Mouse (Mus musculus) bone marrow macrophage, adult 2 months (primary cell): ENCODE measurements at regions not wholly inside any gene's neighbourhood (a gene's known extent, or its start where the extent isn't known, plus 50 kb on each side); places are given as distances from the start of the nearest gene placed in this dataset.
A peak's percentile ranks its signal among the peaks of the same experiment; 100 is the strongest.

Source experiments
- H3K27ac ChIP-seq: 2 replicates; pipeline ENCODE4 v1.5.1; 2012; ENCODE audit warnings: low read depth, low read length; ENCODE audit not compliant: insufficient read depth
- H3K4me1 ChIP-seq: 2 replicates; pipeline ENCODE4 v1.6.1; 2012; ENCODE audit warnings: low read length; ENCODE audit not compliant: control insufficient read depth, insufficient read depth
- H3K4me3 ChIP-seq: 2 replicates; pipeline ENCODE4 v1.5.1; 2012; ENCODE audit warnings: mild to moderate bottlenecking, low read length, moderate library complexity; ENCODE audit not compliant: insufficient read depth
- CTCF ChIP-seq: IDR thresholded peaks from 2 replicates; pipeline ENCODE4 v1.5.1; 2012; ENCODE audit warnings: low read depth, mild to moderate bottlenecking, low read length, moderate library complexity
- POLR2A ChIP-seq: IDR thresholded peaks from 2 replicates; pipeline ENCODE4 v1.6.1; 2012; ENCODE audit warnings: mild to moderate bottlenecking, low read depth, low read length, borderline replicate concordance

DNA sequence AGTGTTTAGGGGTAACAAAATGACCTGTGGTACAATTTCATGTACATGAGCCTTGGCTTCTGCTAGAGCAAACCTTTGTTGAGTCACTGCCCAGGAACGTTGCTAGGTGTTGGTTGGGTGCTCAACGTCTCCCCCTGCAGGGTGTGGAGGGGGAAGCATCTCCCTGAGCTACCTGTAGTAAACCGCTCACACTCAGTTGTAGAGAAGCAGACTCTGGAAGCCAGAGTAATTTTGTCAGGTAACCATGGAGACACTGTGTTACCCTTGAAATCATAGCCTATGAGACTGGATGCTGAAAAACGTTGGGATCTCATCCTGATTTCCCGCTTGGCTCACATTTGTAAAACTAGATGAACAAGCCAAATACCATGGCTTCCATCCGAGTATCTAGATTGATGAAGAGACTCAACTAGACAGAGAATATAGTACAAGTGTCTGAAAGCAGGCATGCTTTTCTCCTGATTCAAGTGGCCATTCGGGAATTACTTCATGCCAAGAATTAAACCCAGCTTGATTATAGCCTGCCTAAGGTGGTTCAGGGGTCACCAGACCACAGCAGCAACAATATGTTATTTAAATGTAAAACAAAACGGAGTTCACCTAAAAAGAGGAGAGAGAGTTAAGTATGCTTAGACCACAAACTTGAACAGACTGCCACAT lies 63.7 kb upstream of the Ctla4 start:
- TF ChIP-seq POLR2A (no peak), CTCF (peak; percentile 17; the same call in 1 of the 2 replicates)
- H3K4me3 ChIP-seq: no peak overlapping the region
- no peak overlapping the region for H3K27ac ChIP-seq

DNA sequence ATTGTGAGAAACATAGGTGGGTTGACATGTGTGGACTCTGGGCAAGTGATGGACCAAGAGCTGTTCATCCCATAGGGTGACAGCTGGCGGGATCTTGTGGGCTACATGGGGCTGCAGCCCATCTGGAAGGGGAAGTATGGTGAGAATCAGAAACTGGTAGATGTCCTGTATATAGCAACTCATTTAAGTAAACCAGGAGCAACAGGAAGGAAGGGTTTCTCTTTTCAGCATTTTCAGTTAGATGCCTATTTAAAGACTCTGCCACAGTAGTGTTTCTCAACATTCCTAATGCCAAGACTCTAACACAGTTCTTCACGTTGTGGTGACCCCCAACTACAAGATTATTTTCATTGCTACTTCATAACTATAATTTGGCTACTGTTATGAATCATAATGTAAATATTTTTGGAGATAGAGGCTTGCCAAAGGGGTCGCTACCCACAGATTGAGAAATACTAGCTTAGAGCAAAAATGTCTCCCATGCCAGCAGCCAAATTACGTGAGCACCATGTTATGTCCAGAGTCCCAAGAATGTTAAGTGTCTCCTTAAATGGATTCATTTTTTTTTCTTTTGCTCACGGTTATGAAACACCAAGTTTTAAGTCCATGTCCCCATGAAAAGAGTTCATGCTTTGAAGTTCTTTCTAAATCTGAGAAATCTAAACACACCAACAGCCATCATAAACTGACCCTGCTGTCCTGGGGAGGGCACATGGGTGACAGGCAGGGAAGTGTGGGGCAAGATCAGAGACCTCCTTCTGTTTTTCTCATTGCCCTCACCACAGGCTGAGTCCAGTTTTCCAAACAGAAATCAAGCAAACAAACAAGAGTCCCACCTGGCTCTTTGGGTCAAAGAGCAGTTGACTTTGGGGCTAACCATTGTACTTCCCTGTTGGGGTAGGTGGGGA lies 62.3 kb upstream of the Ctla4 start:
- no peak for TF ChIP-seq CTCF
- TF ChIP-seq POLR2A: no peak
- Histone ChIP-seq H3K4me1 (peaks cover 34% of the 10 kb centered on the region), H3K4me3 (no peak overlapping the region), H3K27ac (peak overlapping the region; percentile 51)

More for the DNA sequence above, 63.7 kb upstream of the Ctla4 start:
- peaks cover 34% of the 10 kb centered on the region for H3K4me1 ChIP-seq

DNA sequence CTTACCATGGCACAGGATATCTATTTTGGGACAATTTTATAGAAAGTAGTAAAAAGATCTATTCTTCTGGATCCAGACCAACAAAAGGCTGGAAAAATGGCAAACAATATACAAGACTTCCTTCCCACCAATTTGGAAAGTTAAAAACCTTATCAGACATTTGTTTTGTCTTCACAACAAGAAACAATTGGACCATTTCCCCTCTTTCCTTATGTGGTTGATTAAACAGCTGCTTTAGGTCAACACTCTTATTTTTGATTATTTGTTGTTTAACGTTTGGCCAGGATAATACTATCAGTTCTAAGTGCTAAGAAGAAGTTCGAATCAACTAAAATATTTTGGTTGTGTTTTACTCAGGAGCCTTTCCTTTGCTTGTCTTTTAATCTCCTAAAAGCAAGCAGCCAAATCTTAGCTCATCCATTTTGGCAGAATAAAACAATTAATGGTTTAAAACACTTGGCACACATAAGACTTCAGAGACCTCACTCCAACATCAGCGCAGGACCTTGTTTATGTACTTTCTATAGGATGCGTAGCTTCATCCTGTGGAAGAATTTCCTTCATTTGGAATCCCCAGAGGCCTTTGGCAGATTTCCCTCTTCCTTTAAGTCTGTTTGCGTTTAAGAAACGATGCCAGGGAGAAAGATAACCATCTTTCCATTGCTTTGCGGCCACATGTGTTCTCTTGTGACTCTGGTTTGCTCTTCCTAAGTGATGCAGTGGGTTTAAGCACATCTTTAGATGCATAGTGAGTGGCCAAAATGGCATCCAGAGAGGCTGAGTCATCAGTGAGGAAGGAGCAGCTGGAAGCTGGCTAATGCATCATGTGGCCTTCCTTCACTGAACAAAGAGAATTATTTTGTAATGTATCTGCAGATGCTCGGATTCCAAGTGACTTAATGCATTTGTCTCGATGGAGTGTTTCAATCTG lies 61.3 kb upstream of the Ctla4 start:
- no peak overlapping the region for H3K4me3 ChIP-seq
- TF ChIP-seq POLR2A (no peak), CTCF (no peak)
- peaks cover 34% of the 10 kb centered on the region for H3K4me1 ChIP-seq
- H3K27ac ChIP-seq: no peak overlapping the region

- TF ChIP-seq CTCF (no peak), POLR2A (no peak)
- Histone ChIP-seq H3K4me3 (no peak overlapping the region), H3K4me1 (peaks cover 30% of the 10 kb centered on the region), H3K27ac (no peak overlapping the region)
Measured at GRCm38 (mm10) chr1:60826981-60827380, 59.8 kb upstream of the Ctla4 start.

- H3K4me3 ChIP-seq: no peak overlapping the region
- no peak overlapping the region for H3K27ac ChIP-seq
- H3K4me1 ChIP-seq: peaks cover 23% of the 10 kb centered on the region
- TF ChIP-seq POLR2A (no peak), CTCF (no peak)
Measured at GRCm38 (mm10) chr1:60828152-60828551, 58.6 kb upstream of the Ctla4 start.

GRCm38 (mm10) chr1:60829849-60830248 lies 57.0 kb upstream of the Ctla4 start:
- TF ChIP-seq CTCF (no peak), POLR2A (no peak)
- no peak overlapping the region for H3K27ac ChIP-seq
- H3K4me1 ChIP-seq: peaks cover 12% of the 10 kb centered on the region
- no peak overlapping the region for H3K4me3 ChIP-seq

DNA sequence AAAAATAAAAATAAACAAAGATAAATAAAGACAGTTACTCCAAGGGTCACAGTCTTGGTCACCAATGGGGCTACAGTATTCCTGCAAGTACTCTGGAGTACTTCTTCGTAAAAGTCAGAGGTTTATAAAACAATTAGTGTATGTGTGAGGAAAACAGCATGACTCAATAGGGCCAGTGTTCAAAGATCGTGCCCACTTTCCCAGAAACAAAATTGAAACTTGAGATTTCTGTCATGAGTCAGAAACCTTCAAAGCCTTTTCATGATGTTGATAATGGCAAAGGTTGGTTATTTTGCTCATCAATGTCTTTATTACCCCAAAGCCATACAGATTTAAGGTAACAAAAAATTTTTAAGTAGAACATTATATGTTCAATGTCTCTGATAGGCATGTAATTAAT lies 53.1 kb upstream of the Ctla4 start:
- TF ChIP-seq CTCF (no peak), POLR2A (no peak)
- Histone ChIP-seq H3K27ac (no peak overlapping the region), H3K4me1 (peaks cover 4% of the 10 kb centered on the region), H3K4me3 (no peak overlapping the region)
